In the genomic region with DNA sequence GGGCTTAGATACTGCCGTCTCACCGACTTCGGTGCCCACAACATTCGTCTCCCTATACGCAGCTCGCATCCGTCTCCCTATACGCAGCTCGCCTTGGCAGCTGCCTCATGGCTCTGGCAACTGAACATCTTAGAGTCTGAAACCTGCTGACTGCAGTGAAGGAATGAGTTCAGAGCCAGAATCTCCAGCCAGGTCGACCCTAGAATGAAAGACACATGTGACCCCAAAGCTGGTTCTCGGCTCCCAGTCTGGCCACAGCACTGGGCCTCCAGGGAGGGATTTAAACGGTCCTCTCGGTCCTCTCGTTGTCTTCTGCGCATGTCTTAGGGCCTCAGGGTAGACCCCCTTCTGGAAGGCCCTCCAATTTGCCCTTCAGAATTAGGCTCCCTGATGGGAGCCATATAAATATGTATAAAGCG, we compare ENCODE assay signal across 12 mouse cellular contexts.
DNase-seq lines count a peak whose midpoint lies in the region; ATAC-seq and TF ChIP-seq lines count a peak whose summit lies in the region.
"Had no signal": no experiment of that assay in that cellular context is flagged by ENCODE, and none has a peak within 500 bp of the region (broad histone marks: within the 10 kb centered on the region; RNA-seq: fewer than 3 reads in every experiment).

No protein-coding gene starts in this region.

- peak overlapping the region; percentile 7; the same call in 1 of the 2 replicates for H3K4me3 ChIP-seq in layer of hippocampus, adult 2 months
- no peak overlapping the region for H3K4me3 ChIP-seq in forebrain, embryonic 12.5 days (replicated peaks)
- H3K4me3 ChIP-seq in limb, embryonic 13.5 days, result 0 out of 2 replicates have a peak overlapping the region, but pooled peaks have one; percentile 1
- H3K4me3 ChIP-seq in olfactory bulb, adult 2 months (ENCODE audit: insufficient read depth, low read depth, low read length), result no peak overlapping the region
- H3K4me3 ChIP-seq: intestine, embryonic 15.5 days had no signal

- no peak for DNase-seq in layer of hippocampus, adult 2 months (ENCODE audit: low spot score in 2 of 2)
- no peak for DNase-seq in layer of hippocampus, adult 8-10 months (ENCODE audit: low spot score in 2 of 2)
- no peak for DNase-seq in kidney, adult 18-20 months
- no peak for DNase-seq in spleen, postnatal 4 days (ENCODE audit: low spot score in 2 of 2)
- DNase-seq: gastrocnemius, postnatal 10 days; lung, adult 18-20 months had no signal

- no peaks in the 10 kb centered on the region for H3K36me3 ChIP-seq in forebrain, embryonic 12.5 days (replicated peaks)
- no peaks in the 10 kb centered on the region for H3K36me3 ChIP-seq in limb, embryonic 13.5 days
- H3K36me3 ChIP-seq: intestine, embryonic 15.5 days had no signal

- no peak for TF ChIP-seq POLR2A in olfactory bulb, adult 2 months (IDR thresholded peaks at IDR 0.05; ENCODE audit: insufficient read depth, low read depth, low read length)

- 0 out of 2 replicates have a peak overlapping the region, but pooled peaks have one; percentile 36 for H3K27ac ChIP-seq in layer of hippocampus, adult 2 months
- H3K27ac ChIP-seq in forebrain, embryonic 12.5 days, result peak overlapping the region; percentile 57
- no peak overlapping the region for H3K27ac ChIP-seq in limb, embryonic 13.5 days
- peak overlapping the region; percentile 8; the same call in 1 of the 2 replicates for H3K27ac ChIP-seq in olfactory bulb, adult 2 months (ENCODE audit: insufficient read depth, low read depth, low read length)
- H3K27ac ChIP-seq: intestine, embryonic 15.5 days had no signal

- H3K4me2 ChIP-seq in forebrain, embryonic 12.5 days, result peak overlapping the region; percentile 35
- H3K4me2 ChIP-seq in limb, embryonic 13.5 days (replicated peaks), result peak overlapping the region; percentile 51
- H3K4me2 ChIP-seq: intestine, embryonic 15.5 days had no signal

- peak; percentile 47 for ATAC-seq in forebrain, embryonic 12.5 days (ENCODE audit: low FRiP score)
- ATAC-seq in limb, embryonic 13.5 days (ENCODE audit: low FRiP score, low read depth), result no peak
- no peak for ATAC-seq in megakaryocyte-erythroid progenitor cell, adult 5-6 weeks (replicated peaks; ENCODE audit: low FRiP score, low TSS enrichment, poor library complexity, severe bottlenecking)
- ATAC-seq: CD4-positive, CD25-positive, alpha-beta regulatory T cell, adult 4 months; intestine, embryonic 15.5 days had no signal

- WGBS in forebrain, embryonic 12.5 days, result 30% methylated on average over 16 of the region's 16 CpGs
- WGBS in limb, embryonic 13.5 days, result 27% methylated on average over 16 of the region's 16 CpGs
- 37% methylated on average over 16 of the region's 16 CpGs for WGBS in olfactory bulb, adult 2 months

- H3K27me3 ChIP-seq in forebrain, embryonic 12.5 days, result peaks cover 28% of the 10 kb centered on the region
- peaks cover 10% of the 10 kb centered on the region; the same call in 1 of the 2 replicates for H3K27me3 ChIP-seq in limb, embryonic 13.5 days
- H3K27me3 ChIP-seq: intestine, embryonic 15.5 days had no signal

- no peak for TF ChIP-seq CTCF in layer of hippocampus, adult 2 months (conservative IDR thresholded peaks at IDR 0.05)
- TF ChIP-seq CTCF in olfactory bulb, adult 2 months (IDR thresholded peaks at IDR 0.05; ENCODE audit: insufficient read depth, low read depth, low read length), result no peak

- peaks cover 16% of the 10 kb centered on the region for H3K4me1 ChIP-seq in forebrain, embryonic 12.5 days
- H3K4me1 ChIP-seq in limb, embryonic 13.5 days, result peaks cover 12% of the 10 kb centered on the region
- peaks cover 13% of the 10 kb centered on the region for H3K4me1 ChIP-seq in olfactory bulb, adult 2 months (ENCODE audit: control insufficient read depth, insufficient read depth, low read length)
- H3K4me1 ChIP-seq: intestine, embryonic 15.5 days had no signal

- no peak overlapping the region for H3K9ac ChIP-seq in forebrain, embryonic 12.5 days
- no peak overlapping the region for H3K9ac ChIP-seq in limb, embryonic 13.5 days
- H3K9ac ChIP-seq: intestine, embryonic 15.5 days had no signal

- H3K9me3 ChIP-seq in forebrain, embryonic 12.5 days, result no peaks in the 10 kb centered on the region
- no peaks in the 10 kb centered on the region for H3K9me3 ChIP-seq in limb, embryonic 13.5 days
- H3K9me3 ChIP-seq: intestine, embryonic 15.5 days had no signal

Comparison
In these comparisons a context has a peak if more than half of its experiments do, and no peak if none do; other contexts are left out.
1. H3K4me3 ChIP-seq: peak in layer of hippocampus, adult 2 months (single experiment) and limb, embryonic 13.5 days (single experiment); none in forebrain, embryonic 12.5 days (single experiment) and olfactory bulb, adult 2 months (single experiment).